Mouse (Mus musculus): ENCODE data around the gene Pax1.

The Pax1 gene

DNA sequence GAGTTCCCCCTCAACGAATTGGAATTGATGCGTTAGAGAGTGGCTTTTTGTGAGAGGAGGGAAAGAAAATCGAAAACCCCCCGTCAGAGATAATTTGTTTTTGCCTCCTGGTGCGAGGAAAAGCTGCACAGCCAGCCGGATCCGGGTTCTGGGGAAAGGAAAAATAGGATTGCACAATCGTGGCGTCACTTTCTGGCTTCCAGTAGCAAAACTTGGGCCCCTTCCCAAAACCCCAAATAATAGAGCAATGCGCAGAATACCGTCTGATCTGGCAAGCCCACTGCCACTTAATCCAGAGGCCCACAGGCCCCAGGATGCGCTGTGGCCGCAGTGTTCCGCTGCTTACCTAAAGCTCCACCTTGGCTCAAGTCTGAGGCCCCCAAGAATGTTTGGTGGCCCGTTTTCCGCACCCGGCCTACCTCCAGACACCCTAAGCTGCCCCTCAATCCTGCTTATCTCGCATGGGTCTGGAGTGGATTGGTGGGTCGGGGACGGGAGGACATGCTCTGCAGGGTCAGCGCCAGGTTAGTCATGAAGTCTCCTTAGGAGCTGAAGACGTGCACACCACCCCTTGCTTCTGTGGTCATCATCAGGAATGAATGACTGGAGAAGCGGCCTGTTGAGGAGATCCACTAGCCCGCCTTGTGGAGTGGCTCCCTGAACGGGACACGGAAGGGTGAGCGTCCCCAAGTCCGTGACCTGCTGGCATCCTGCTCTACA, 11.4 kb downstream of the Pax1 start:
- CTCF ChIA-PET = no interaction called here

DNA sequence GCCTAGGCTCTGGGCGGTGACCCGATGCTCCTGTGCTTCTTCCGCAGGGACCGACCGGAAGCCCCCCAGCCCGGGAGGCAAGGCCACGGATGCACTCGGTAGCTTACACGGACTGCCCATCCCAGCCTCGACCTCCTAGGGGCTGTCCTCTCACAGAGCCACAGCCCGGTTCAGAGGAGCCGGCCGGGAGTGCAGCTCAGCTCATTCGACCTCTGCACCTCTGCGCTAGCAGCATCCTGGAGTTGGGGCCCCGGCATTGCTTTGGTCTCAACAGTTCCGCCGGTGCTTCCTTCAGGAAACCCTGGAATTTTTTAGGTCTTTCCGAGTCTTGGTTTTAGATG, 11.9 kb downstream of the Pax1 start:
- CTCF ChIA-PET = no interaction called here

DNA sequence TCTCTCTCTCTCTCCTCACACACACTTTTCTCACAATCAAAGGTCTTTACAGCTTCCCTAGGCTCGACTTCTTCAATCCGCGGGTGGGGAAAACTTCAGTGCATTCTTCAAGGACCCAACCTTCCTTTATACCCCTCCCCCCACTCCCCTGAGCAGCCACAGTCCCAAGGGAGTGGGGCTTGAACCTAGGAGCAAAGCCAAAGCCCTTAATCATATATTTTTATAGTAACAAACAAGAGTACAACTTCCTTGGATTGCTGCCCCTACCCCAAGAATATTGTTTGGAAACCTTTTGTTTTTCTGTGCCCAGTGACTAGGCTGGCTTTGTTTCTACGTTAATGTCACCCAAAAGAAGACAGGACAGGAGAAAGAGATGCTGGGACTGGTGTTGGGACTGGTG, 12.5 kb downstream of the Pax1 start:
- CTCF ChIA-PET = no interaction called here

DNA sequence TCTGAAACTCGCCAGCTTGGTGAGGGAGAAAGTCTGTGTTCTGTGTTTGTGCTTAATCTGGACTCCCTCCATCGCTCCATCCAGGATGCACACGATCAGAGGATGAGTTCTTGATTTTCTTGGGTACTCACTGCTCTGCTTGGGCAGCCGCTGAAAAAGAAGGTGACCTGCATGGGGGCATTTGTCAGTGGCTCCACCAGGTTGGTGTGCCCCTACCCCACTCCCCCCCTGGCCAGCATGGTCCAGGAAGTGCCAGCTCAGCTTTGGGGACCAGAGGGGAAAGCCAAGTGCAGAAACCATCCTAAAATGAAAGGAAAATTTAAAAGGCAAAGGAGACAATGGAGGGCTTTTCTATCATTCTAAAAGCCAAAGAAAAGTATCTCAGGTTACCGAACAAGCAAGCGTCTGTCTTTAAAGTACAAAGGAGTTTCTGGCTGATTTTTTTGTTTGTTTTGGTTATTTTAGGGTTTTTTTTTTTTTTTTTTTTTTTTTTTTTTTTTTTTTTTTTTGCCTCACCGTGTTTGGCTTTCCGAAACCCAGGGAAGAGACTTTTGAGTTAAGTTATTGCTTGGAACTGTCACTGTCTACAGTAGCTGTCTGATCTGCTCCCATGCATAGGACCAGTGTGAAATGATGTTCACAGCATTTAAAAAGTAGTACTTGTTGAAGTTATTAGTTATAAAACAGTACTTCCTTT, 13.4 kb downstream of the Pax1 start:
- CTCF ChIA-PET = no interaction called here

DNA sequence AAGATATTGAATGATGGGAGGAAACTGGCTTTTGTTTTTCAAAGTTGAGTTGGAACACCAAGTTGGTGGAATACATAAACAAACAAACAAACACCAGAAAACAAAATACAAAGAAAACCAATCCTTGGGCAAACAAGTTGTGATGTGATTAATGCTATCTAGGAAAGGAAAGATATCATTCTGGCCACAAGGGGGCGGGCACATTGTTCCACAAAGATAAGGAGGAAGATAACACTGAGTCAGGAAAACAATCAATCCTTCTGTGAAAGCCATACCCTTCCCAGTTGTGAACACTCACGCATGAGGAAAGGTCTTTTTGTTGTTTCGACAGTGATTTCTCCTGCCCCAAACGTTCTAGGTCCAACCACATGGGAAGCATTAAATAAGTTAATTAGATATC, 17.2 kb downstream of the Pax1 start:
- CTCF ChIA-PET = no interaction called here

DNA sequence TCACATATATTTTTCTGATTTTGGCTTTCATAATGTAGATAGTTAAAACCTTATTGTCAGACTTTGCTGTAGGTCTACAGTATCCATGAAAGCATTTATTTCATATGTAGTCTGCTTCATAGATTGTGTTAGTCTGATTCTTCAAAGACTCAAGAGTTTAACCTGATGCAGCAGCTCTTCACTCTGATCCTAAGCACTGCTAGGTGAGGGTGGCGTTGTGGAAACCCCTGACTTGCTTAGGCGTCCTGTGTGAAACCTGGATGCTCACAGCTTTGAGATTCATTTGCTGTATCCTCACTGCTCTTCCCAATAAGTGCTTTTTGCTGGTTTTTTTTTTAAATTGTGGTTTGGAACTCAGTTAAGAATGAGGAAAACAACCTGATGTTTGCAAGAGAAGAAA, 21.6 kb downstream of the Pax1 start:
- CTCF ChIA-PET = no interaction called here

DNA sequence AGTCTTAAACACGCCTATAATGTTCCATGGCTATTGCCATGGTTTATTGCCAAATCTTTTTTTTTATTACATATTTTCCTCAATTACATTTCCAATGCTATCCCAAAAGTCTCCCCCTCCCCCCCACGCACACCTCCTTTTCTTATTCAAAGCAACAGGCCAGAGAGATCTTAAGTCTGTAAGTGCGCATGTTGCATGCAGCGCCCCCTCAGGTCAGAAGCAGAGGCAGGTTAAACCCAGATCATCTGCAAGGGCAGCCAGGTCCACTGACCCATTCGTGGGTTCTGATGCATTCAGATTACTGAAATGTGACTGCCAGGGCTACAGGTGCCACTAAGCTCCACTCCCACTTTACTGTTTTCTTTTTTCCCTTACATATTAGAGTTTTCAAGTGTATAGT, 25.2 kb downstream of the Pax1 start:
- CTCF ChIA-PET = no interaction called here

DNA sequence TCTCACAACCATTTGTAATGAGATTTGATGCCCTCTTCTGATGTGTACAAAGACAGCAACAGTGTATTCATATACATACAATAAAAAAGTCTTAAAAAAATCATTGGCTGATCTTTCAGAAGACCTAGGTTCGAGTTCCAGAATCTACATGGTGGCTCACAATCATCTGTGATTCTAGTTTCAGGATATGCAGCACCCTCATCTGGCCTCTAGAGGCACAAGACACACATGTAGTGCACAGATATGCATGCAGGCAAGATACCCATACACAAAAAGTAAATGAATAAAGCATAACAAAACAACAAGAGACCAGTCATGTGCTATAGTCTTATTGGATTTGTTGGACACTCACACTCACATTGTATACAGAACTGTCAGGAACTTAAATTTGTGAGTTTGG, 47.6 kb downstream of the Pax1 start:
- CTCF ChIA-PET = no interaction called here

DNA sequence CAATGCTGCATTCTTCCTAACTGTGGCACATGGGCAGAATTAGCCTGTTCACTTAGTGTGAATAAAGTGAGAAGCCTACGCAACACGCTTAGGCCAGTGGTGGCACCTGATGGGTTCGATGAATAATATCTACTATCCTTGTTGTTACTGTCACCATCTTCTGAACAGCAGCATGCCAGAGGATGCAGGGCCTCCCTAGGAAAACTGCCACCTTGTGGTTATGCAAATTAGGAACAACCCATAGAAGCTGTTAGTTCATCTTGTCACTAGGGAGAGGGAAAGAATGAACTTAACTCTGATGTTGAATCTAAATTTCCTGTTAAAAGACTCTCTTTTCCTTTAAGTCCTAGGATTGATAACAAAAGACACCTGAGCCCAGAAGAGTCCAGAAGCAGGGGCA, 53.3 kb downstream of the Pax1 start:
- CTCF ChIA-PET = no interaction called here

DNA sequence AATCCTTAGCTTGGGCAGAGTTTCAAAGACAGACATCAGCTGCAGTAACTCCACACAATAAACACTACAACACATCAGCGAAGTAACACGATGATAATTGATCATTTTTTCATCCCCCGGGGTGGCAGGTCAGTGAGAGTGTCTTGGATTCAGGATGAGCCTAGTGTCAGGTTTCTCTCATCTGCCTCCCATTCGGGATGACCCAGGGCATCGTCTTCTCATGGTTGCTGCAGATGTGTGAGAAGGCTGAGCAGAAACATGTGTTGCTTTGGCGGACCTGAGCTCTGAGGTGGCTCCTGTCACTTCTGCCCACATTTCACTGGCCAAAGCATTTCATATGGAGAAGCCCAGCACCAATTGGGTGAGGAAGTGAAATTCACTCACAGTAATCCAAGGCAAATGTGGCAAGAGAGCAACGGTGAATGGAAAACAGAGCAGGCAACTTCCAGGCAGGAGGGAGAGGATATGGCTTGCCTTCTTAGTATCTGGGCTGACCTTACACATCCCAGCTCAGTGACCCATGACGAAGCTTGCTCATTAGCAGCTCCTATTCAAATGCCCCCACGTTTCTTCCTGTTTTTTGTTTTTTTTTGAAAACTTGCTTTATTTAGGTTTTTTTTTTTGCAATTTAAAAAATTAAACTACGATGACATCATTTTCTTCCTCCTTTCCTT, 63.0 kb downstream of the Pax1 start:
- CTCF ChIA-PET = no interaction called here

DNA sequence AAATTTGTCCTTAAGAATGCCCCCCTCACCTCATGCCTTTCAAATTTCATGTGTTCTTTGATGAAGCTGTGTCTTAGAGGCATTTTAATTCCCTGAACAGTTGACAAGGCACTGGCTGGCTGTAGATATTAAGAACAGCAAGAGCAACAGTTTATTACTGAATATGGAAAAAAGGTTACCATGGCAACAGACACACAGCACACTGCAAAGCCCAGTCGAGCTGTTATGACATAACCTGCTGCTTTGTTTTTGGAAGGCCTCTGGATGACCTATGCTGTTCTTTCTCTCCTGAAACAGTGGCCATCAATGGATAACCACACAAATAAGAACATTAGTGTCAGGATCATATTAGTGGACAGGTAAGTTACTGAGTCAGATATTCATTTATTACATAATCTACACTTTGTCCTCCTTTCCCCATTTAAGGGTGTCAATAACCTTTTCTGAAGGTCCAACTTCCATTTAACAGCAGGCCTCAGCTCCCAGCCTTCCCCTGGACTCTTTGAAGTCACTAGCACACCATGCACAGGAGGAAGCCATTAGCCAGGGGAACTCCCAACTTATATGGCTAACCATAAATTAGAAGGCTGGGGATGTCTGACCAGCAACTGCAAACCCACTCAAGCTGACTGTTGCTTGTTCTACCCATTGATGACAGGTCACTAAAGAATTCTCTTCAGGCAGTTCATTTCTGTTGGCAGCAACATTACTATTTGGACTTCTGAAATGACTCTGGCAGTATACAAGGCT, 68.1 kb downstream of the Pax1 start:
- CTCF ChIA-PET = no interaction called here

DNA sequence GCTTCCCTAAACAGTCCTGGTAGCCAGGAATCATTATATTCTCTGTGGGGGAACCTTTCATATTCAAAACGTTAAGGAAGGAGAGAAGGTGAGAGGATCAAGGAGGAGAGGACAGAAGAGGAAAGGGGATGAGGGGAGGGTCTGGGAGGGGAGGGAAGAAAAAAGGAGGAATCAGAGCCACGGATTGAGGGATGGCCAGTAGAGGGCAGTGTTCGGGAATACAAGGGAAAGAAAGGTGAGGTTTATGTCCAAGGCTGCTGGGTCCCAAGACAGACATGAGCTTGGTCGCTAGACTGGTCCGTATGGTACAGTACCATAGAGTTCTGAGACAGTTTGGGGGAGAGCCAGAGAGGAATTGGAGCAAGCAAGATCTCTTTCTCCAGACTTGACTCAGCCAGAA, 71.4 kb downstream of the Pax1 start:
- CTCF ChIA-PET = no interaction called here
